Mouse (Mus musculus): ENCODE data around the gene Cit.
A peak's percentile ranks its signal among the peaks of the same experiment; 100 is the strongest.
"Not testable (repeated sequence)": the region's sequence is repeated elsewhere in the genome, so short reads cannot be mapped to it uniquely, and the experiment has no call there.

Gene Cit

DNA sequence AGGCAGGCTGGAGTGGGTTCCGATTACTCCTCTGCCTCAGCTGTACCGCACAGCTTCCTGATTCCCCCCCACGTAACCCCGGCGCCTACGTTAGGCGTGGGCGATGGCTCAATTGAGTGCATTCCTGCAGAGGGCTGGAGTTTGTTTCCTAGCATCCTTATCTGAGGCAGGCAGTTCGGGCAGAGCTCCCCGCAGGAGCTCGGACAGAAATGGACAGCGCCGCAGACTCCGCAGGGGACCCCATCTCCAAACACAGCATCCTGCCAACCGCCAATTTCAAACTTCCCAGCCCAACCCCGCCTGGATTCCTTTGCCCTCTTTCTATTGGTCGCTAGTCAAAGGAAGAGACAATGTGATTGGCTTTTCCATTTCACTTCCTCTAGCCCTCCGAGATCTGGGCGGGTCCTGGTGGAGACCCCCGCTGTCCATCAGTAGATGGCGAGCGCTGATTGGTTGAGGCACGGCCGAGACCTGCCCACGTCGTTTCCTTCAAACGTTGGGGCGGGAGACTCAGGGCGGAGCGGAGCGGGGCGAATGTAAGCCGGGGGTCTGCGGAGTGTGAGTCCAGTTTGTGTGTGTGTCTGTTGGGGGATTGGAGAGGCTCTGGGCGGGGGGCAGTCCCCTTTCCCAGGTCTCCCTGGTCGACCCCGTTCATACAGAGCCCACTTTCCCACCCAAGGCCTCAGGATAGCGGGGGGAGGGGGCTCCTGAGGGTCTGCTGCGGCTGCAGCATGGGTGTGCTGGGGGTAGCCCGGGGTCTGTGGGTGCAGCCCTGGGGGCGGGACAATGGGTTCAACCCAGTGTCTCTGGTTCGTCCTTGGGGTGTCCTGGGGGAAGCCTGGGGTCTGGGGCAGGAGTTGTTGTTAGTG, at the start of gene Cit:
Cit (plus strand) TSS at position 513 of the 869 bp plus-strand sequence.
- peak; percentile 89 to 95 for DNase-seq (ENCODE audit: low spot score in 2 of 2)

DNA sequence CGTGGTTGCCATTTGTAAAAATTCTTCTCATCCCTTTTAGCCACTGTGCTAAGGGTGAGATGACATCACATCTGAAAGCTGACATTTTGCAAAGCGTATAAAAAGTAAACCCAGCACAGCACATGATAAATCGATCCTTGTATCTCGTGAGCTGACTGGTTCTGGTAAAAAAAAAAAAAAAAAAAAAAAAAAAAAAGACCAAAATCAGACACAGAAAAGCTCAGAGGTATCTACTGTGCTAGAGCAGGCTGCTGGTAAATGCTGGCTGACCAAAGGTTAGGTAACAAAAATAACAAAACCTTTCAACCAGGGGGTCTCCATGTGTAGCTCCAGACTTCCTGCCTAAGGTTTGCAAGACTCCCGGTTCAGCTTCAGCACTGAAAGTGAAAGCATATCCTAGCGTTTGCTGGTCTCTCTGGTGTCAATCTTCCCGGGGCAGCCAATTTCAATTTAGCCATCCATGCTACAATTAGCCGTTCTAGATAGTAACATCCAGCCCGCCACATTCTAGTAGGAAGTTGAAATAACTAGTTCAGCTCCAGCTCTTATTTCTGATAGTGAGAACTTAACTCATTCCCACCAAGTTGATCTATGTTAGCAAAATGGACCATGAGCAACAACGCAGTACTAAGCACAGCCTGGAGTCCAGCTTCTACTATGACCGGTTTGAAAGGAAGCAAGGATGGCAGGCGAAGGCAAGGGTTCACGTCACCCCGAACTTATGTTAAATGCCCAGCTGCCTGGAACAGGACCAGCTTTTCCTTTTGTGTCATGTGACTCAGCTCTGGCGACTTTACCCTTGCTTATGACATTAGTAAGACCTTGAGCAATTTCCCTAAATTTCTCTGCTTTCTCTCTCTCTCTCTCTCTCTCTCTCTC, 45.8 kb upstream of the Cit start:
- no peak for DNase-seq (ENCODE audit: low spot score in 2 of 2)

DNA sequence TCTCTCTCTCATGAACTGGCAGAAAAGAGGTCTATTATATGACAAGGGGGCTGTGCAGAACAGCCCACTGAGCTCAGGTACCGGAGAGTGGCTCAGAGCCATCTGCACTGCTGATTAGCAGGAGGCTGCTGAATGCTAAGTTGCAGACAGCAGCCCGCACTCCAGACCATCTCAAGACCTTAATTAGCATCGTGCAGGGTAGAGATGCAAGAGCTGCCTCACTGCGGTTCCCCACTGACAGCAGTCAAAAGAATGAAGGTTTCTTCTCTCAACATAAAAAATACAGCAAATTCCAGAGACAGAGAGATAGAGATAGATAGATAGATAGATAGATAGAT, 45.2 kb upstream of the Cit start:
- DNase-seq (ENCODE audit: low spot score in 2 of 2) = no peak

DNA sequence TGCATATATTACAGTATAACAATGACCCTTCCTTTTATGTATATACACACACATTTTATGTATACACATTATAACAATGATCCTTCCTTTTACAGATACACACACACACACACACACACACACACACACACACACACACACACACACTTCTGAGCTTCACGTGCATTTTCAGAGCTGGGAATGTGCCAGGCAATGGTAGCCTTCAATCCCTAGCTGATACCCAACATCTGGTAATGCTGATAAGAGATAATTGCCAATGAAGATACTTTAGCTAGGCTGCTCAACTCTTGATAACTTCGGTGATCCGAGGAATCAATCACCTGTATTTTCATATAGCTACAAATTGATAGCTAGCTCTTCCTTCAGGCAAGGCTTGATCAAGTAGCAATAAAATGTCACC, 32.8 kb upstream of the Cit start:
- no peak for DNase-seq (ENCODE audit: low spot score in 2 of 2)

DNA sequence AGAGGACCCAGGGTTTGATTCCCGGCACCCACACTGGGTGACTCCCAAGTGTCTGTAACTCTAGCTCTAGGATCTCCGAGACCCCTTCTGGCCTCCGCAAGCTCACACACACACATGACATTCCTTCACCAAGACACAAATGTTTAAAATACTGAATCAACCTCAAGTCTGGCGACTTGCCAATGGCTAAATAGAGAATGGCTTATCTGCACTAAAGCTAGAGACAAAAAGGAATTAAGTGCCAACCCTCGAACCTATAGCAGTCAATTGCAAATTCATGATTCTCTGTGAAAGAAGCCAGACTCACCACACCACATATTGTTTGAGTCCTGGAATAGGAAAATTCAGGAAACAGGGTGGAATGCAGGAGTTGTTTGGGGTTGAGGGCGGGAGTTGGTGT, 28.1 kb upstream of the Cit start:
- no peak for DNase-seq (ENCODE audit: low spot score in 2 of 2)

DNA sequence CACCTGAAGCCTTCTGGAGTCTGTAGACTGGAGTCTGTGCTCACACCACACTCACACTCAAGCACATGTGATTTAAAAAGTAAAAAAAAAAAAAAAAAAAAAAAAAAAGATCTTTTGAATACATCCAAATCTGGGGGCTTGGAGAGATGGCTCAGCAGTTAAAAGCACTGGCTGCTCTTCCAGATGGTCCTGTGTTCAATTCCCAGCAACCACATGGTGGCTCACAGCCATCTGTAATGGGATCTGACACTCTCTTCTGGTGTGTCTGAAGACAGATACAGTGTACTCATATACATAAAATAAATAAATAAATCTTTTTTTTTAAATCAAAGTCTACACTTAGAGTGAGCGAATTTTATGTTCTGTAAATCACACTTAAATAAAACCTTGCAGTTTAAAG, 27.4 kb upstream of the Cit start:
- not testable (repeated sequence) for DNase-seq (ENCODE audit: low spot score in 2 of 2)

DNA sequence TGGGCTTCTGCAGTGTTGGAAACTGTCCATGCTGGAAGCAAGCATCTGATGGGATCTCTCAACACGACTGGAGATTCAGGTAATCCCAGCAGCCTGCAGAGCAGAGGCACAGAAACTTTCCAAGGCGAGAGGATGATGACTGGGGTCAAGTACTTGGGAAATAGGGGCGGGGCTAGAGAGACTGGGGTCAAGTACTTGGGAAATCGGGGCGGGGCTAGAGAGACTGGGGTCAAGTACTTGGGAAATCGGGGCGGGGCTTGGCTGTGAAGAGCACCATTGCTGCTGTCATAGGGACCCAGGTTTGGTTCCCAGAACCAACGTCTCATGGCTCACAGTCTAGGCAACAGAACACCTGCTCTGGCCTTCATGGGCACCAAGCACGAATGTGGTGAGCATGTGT, 25.1 kb upstream of the Cit start:
- no peak for DNase-seq (ENCODE audit: low spot score in 2 of 2)

DNA sequence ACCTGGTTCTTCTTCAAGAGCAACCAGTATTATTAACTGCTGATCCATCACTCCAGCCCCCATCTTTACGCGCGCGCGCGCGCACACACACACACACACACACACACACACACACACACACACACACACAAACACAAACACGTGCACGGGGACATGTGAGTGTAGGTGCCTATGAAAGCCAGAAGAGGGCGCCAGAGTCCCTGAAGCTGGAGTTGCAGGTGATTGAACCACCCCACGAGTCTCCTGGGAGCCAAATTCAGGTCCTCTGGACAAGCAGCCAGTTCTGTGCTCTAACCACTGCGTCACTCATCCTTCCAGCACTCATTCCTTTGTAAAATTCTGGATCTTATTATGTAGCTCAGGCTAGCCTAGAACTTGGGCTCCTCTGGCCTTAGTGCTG, 23.9 kb upstream of the Cit start:
- DNase-seq (ENCODE audit: low spot score in 2 of 2) = no peak

DNA sequence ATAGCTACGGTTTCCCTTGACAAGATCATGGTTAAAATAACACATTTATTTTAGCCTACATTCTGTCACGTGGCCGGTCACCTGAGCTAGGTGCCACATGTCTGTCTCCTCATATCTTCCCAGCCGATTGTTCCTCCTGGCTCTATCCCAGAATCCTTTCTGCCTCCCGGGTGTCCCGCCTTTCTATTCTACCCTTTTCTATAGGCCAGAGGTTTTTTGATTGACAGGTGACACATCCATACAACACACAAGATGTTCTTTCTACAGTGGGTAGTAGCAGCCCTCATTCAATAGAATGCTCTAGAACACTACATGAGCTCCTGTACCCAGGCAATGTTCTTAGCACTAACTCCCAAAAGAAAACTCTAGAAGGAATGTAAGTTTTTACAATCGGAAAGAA, 23.2 kb upstream of the Cit start:
- no peak for DNase-seq (ENCODE audit: low spot score in 2 of 2)

DNA sequence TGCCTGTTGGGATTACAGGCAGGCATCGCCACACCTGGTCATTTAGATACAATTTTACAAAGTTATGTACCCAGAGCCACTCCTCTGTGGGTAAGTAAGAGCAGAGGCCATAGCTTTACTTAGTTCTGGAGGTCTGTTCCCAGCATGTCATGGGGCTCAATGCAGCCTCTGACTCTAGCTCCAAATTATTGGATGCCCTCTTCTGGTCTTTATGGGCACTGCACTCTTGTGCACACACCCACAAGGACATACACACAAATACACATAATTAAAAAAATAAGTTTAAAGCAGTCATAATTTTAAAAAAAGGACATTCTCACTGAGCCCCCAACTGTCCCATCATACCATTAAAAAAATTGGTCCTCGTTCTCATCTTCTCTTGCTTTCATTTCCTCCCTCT, 12.3 kb upstream of the Cit start:
- no peak for DNase-seq (ENCODE audit: low spot score in 2 of 2)

DNA sequence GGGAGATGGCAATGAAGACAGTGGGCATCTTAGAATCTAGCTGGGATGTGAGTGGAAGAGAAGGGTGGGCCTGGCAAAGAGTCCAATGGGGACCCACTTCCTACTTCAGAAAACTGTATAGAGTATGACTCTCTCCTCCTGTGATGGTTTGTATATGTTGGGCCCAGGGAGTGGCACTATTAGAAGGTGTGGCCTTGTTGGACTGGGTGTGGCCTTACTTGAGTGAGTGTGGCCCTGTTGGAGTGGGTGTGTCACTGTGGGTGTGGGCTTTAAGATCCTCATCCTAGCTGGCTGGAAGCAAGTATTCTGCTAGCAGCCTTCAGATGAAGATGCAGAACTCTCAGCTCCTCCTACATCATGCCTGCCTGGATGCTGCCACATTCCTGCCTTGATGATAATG, 11.3 kb upstream of the Cit start:
- DNase-seq (ENCODE audit: low spot score in 2 of 2) = not testable (repeated sequence)

DNA sequence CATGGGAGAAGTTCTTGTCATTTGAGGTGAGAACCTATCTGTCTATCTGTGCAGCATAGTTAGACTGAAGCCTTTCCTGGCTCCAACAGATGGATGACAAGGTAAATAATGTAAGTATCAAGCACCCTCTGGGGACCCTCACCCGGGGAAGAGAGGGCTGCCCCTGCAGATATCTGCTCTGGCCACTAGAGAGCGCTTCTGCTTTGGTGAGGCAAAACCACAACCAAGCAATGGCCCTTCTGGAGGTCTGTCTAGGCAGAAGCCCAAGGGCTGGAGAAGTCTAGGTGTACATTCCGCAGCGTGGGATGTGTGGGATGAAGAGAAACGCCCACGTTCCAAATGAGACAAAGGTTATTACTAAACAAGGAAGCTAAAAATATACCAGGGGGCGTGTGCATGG, 9.8 kb upstream of the Cit start:
- no peak for DNase-seq (ENCODE audit: low spot score in 2 of 2)

DNA sequence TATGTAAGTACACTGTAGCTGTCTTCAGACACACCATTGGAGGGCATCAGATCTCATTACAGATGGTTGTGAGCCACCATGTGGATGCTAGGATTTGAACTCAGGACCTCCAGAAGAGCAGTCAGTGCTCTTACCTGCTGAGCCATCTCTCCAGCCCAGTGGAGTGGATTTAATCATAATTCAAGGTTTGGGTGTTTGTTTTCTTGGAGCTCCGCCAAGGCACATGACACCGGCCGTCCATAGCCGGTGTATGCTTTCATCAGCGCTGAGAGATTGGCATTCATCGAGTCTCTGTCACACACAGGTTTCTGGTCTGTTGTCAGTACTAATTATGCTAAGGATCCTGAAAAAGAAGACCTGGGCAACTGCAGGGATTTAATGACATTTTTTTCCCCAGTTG, 7.0 kb upstream of the Cit start:
- DNase-seq (ENCODE audit: low spot score in 2 of 2) = no peak

DNA sequence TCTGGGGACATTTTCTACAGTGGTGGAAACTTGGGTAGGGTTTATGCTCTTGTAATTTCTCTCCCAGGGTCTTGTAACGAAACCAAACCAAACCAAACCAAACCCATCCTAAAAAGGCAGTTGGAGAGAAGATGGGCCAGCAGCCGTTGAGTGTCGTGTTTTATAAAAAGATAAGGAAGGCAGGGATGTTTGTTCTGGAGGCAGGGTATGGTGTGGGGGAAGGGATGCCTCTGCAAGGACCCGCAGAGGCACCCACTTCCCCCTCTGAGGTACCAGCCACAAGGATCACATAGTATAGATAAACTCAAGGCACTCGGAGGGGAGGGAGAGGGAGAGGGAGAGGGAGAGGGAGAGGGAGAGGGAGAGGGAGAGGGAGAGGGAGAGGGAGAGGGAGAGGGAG, 4.6 kb upstream of the Cit start:
- DNase-seq (ENCODE audit: low spot score in 2 of 2) = no peak

DNA sequence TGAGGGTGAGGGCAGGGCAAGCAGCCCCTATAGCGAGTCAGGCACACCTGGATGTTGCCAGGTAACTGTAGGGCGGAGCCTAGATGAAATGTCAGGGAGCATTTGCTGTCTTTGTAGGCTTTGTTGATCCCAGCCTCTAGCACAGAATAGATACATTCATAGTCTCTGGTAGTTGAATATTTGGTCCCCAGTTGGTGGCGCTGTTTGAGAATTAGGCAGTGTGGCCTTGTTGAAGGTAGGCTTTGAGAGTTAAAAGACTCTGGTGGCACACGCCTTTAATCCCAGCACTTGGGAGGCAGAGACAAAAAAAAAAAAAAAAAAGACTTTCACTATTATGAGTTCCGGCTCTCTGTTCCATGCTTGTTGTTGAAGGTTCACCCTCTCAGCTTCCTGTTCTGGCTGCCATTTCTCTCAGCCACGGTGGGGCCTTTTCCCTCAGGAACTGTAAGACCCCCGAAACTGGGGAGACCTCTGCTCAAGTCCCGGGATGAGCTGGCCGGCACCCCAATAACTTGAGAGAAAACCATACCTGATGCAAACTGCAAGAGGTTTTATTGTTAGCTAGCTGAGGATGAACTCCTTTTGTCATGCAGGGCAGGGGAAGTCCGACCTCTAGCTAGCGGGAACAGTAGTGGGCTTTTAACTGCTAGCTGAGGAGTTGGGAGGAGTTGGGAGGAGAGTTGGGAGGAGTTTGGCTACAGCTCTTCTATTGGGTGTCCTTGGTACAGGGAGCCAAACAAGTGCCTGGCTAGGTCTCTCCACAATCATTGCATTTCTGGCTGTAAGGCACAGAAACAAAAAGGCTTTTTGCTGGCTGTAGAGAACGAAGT, 3.9 kb upstream of the Cit start:
- DNase-seq (ENCODE audit: low spot score in 2 of 2) = peak in 1 of 2 experiments; percentile 35

DNA sequence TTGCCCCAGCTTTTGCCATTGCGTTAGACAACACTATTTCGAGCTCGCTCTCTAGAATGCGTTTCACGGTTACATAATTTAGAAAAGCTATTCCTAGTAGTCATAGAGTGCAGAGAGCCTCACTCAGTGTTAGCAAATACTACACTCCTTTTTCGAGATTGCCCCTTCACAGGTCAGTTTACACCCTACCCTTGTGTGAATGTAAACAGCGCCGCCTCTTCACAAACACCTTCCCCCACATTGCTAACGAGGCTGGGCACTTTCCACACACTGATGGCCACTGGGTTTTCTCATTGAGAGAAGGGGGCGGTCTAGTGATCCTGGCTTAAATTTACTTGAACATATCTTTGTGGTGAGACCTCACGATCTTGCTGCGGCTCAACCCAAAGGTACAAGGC, 711 bp upstream of the Cit start:
- no peak for DNase-seq (ENCODE audit: low spot score in 2 of 2)

DNA sequence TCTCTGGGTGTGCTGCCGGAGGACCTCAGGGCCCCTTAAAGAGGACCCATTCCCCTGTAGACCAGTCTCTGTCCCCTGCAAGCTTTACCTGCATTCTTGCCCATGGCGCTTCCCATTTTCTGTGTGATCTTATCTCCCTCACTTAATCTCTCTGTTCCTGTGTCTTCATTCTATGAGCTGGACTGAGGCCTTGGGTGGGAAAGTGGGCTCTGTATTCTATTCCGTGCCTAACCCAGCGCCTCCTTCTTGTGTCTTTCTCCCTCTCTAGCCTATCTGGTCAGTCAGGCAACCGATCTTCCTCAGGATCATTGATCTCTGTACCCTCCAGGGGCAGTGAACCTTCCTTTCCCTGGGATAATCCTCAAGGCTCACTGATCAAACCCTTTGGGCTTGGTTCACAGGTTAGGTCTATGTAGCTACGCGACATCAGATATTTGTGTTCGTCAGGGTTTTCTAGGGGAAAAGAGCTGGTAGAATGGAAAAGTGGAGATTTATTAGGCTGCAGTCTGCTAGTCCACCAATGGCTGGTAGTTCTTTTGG, 627 bp downstream of the Cit start:
- DNase-seq (ENCODE audit: low spot score in 2 of 2) = no peak

DNA sequence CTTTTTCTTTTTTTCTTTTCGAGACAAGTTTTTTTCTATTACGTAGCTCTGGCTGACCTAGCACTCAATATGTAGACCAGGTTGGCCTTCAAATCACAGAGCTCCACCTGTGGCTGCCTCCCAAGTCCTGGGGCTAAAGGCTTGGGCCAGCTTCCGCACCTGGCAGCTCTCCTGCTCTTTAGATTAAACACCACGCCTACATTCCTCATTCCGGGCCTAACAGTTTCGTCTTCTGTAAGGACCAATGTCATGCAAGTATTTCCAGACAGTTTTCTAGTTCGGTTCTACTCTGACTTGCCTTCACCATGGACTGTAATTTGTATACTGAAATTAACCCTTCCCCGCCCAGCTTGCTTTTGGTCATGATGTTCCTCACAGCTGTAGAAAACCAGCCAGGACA, 2.1 kb downstream of the Cit start:
- no peak for DNase-seq (ENCODE audit: low spot score in 2 of 2)

DNA sequence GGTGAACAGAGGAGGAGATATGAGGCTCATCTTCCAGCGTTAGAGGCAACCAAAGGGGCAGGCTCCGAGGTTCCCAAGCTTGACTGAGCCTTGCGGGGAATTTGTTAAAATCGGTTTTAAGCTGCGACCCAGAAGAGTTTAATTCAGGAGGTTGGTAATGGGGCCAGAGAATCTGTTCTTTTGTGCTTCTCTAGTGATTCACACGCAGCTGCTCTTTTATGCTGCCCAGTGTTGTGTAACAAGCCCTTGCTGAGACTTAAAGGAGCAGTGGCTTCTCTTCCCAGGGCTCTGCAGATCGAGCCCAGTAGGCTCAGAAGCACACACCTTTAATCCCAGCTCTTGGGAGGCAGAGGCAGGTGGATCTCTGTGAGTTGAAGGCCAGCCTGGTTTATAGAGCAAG, 3.4 kb downstream of the Cit start:
- no peak for DNase-seq (ENCODE audit: low spot score in 2 of 2)

DNA sequence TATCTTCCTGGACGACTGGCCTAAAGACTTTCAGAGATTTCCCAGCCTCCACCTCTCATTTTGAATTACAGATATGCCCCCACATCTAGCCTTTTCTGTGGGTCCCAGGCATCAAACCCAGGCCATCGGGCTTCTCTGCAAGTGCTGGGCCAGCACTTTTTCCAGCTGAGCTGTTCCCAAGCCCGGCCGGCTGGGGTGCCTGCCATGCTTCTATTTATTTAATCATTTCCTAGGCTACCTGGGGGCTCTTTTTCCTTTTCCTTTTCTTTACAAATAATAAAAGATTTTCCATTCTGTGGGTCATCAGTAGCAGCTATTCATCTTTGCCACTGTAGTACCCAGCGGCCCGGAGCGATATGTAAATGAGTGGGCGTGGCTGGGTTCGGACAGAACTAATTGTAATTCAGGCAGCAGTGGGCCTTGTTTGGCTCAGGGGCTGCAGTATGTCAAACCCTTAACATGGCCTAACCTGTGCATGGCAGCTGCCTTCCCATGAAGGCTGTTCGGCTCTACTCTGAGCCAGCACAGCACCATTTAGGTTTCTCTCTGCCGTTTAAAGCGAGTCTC, 4.3 kb downstream of the Cit start:
- no peak for DNase-seq (ENCODE audit: low spot score in 2 of 2)

DNA sequence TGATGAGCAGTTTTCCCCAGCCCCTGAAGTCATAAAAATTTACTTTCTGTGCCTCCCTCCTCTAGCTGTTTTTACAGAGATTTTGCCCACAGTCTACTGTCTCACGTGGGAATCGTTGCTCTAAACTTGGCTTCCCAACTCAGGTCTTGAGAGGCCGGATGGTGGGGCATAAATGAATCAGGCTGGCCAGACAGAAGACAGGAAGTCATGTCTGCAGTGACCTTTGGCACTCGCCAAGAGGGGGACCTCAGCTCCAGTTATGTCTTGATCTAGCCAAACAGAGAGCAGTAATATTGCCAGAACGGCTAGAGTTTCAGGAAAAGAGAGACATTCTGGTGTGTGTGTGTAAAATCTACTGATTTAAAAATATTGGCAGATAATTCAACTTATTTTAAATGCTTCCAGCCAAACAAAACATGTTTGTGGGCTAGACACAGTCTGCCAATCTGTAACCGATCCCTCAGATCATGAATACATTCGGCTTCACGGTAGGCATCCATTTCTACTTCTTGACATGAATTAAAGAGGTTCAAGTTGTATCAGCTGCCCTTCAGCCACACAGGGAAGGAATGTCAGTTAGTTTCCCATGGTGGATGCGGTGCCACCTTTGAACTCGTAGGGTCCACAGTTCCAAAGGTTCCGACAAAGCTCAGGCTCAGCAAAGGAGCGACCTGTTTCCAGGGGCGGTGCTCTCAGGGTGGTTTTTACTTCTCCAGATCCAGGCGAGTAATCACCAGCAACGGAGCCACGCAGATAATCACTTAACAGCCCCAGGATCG, 5.4 kb downstream of the Cit start:
- DNase-seq (ENCODE audit: low spot score in 2 of 2) = no peak

Data from spleen, postnatal 10 days (tissue).